Mouse (Mus musculus) liver, postnatal 0 days (tissue): ENCODE measurements around the gene Il6st.

ENCODE experiments used
- CTCF ChIP-seq: sonication (generic); IDR thresholded peaks from 2 replicates; pipeline ENCODE4 v1.5.1; 2016; ENCODE audit warnings: antibody characterized with exemption, low read depth
- EP300 ChIP-seq: IDR thresholded peaks from 2 replicates; pipeline ENCODE4 v1.6.1; 2016; ENCODE audit warnings: antibody characterized with exemption, low read depth, mild to moderate bottlenecking

- no peak for TF ChIP-seq CTCF
- no peak for TF ChIP-seq EP300
Observed at GRCm38 (mm10) chr13:112506766-112507165, 42.9 kb downstream of the Il6st start.
